Mouse (Mus musculus): ENCODE measurements around the gene Msantd3. TPM values are rescaled to one million over a fixed set of nuclear protein-coding genes. Genes with fewer than 3 reads are reported as not detected.
A peak's percentile ranks its signal among the peaks of the same experiment; 100 is the strongest.

Gene Msantd3
- total and polyA plus RNA-seq, 3 experiments, result 9.5 to 21.8 (median 18.9) TPM

DNA sequence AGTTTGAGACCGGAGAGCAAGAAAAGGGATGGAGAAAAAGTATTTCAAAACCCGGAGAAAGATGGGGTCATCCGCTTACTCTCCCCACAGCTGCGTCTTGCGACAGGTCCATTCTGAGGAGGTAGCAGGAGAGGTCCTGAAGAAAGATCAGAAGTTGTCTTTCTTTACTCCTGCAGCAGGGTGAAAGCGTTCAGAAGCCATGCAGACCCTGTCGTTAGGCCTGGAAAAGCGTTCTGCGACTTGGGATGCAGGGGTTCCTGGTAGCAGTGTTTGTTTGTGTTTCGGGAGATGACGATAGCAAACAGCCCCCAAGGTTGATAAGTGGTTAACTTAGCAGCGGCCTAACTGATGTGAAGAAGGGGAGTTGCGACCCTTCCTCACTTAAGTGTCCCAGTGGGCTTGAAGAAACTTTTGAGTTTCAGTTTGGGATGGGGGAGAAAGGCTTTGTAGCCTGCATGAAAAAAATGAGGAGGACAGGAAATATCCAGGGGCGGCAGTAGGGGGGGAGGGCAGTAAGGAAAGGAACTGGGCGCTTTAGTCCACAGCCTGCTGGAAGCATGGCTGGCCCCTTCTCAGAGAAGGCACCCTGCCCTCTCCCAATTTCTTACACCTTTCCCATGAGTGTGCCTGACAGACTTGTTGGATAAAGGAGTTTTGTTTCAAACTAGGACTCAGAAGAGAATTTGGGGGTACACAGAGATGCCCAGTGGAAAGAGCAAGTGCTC, 2.0 kb downstream of the Msantd3 start:
- peak overlapping the region; percentile 58 for H3K9ac ChIP-seq (ENCODE audit: low read depth, low read length)
- H3K4me1 ChIP-seq (ENCODE audit: control insufficient read depth, insufficient read depth, low read length), result peaks cover 7% of the 10 kb centered on the region
- no peaks in the 10 kb centered on the region for H3K36me3 ChIP-seq (ENCODE audit: control insufficient read depth, insufficient read depth, low read length)
- no peaks in the 10 kb centered on the region for H3K27me3 ChIP-seq (ENCODE audit: control insufficient read depth, insufficient read depth, low read length)
- peak overlapping the region; percentile 63 for H3K4me3 ChIP-seq
- no peaks in the 10 kb centered on the region for H3K79me2 ChIP-seq (replicated peaks; ENCODE audit: control insufficient read depth, insufficient read depth, low read length)
- WGBS, result 16% methylated on average over 15 of the region's 15 CpGs
- no peak for TF ChIP-seq CTCF (IDR thresholded peaks at IDR 0.05)
- TF ChIP-seq EP300 (IDR thresholded peaks at IDR 0.05; ENCODE audit: insufficient read depth, low read depth, low read length), result no peak
- TF ChIP-seq POLR2A (IDR thresholded peaks at IDR 0.05; ENCODE audit: insufficient read depth, low read depth, low read length), result no peak
- intact Hi-C loops (cut with DNase I), result loop anchor here (2.0 kb wide), 1 partner anchor 123 kb away; no protein-coding TSS in a partner anchor
- DNase-seq, result no peak
- H3K27ac ChIP-seq, result peak overlapping the region; percentile 87; the same call in 1 of the 2 replicates

- H3K4me3 ChIP-seq, result no peak overlapping the region
- intact Hi-C loops (cut with DNase I), result no loop called here
- TF ChIP-seq POLR2A (IDR thresholded peaks at IDR 0.05; ENCODE audit: insufficient read depth, low read depth, low read length), result no peak
- TF ChIP-seq CTCF (IDR thresholded peaks at IDR 0.05), result no peak
- TF ChIP-seq EP300 (IDR thresholded peaks at IDR 0.05; ENCODE audit: insufficient read depth, low read depth, low read length), result no peak
- no peak overlapping the region for H3K9ac ChIP-seq (ENCODE audit: low read depth, low read length)
- 0 out of 2 replicates have a peak, but pooled peaks cover 2% of the 10 kb centered on the region for H3K79me2 ChIP-seq (replicated peaks; ENCODE audit: control insufficient read depth, insufficient read depth, low read length)
- H3K27me3 ChIP-seq (ENCODE audit: control insufficient read depth, insufficient read depth, low read length), result no peaks in the 10 kb centered on the region
- WGBS, result 28% methylated on average over 5 of the region's 5 CpGs
- H3K27ac ChIP-seq, result no peak overlapping the region
- DNase-seq, result peak; percentile 26 to 32
- H3K36me3 ChIP-seq (ENCODE audit: control insufficient read depth, insufficient read depth, low read length), result no peaks in the 10 kb centered on the region
- peaks cover 7% of the 10 kb centered on the region for H3K4me1 ChIP-seq (ENCODE audit: control insufficient read depth, insufficient read depth, low read length)
Observed at GRCm38 (mm10) chr4:48542351-48542750, 2.6 kb downstream of the Msantd3 start.

GRCm38 (mm10) chr4:48543071-48543865, 3.5 kb downstream of the Msantd3 start:
- intact Hi-C loops (cut with DNase I), result no loop called here
- Histone ChIP-seq H3K27me3 (ENCODE audit: control insufficient read depth, insufficient read depth, low read length) (no peaks in the 10 kb centered on the region), H3K79me2 (replicated peaks; ENCODE audit: control insufficient read depth, insufficient read depth, low read length) (peaks cover 3% of the 10 kb centered on the region; the same call in 1 of the 2 replicates), H3K36me3 (ENCODE audit: control insufficient read depth, insufficient read depth, low read length) (no peaks in the 10 kb centered on the region; the same call in 1 of the 2 replicates), H3K4me1 (ENCODE audit: control insufficient read depth, insufficient read depth, low read length) (peaks cover 10% of the 10 kb centered on the region), H3K27ac (no peak overlapping the region), H3K9ac (ENCODE audit: low read depth, low read length) (no peak overlapping the region), H3K4me3 (no peak overlapping the region)
- no peak for DNase-seq
- TF ChIP-seq POLR2A (IDR thresholded peaks at IDR 0.05; ENCODE audit: insufficient read depth, low read depth, low read length) (no peak), CTCF (IDR thresholded peaks at IDR 0.05) (no peak), EP300 (IDR thresholded peaks at IDR 0.05; ENCODE audit: insufficient read depth, low read depth, low read length) (no peak)
- 64% methylated on average over 6 of the region's 6 CpGs for WGBS

GRCm38 (mm10) chr4:48544141-48544540, 4.4 kb downstream of the Msantd3 start:
- H3K9ac ChIP-seq (ENCODE audit: low read depth, low read length), result no peak overlapping the region
- H3K27me3 ChIP-seq (ENCODE audit: control insufficient read depth, insufficient read depth, low read length), result no peaks in the 10 kb centered on the region
- no peak overlapping the region for H3K27ac ChIP-seq
- TF ChIP-seq CTCF (IDR thresholded peaks at IDR 0.05) (no peak), EP300 (IDR thresholded peaks at IDR 0.05; ENCODE audit: insufficient read depth, low read depth, low read length) (no peak), POLR2A (IDR thresholded peaks at IDR 0.05; ENCODE audit: insufficient read depth, low read depth, low read length) (no peak)
- peaks cover 10% of the 10 kb centered on the region for H3K4me1 ChIP-seq (ENCODE audit: control insufficient read depth, insufficient read depth, low read length)
- H3K4me3 ChIP-seq, result no peak overlapping the region
- no peaks in the 10 kb centered on the region; the same call in 1 of the 2 replicates for H3K36me3 ChIP-seq (ENCODE audit: control insufficient read depth, insufficient read depth, low read length)
- no peak for DNase-seq
- H3K79me2 ChIP-seq (replicated peaks; ENCODE audit: control insufficient read depth, insufficient read depth, low read length), result peaks cover 4% of the 10 kb centered on the region; the same call in 1 of the 2 replicates
- intact Hi-C loops (cut with DNase I), result no loop called here
- 89% methylated on average over 8 of the region's 8 CpGs for WGBS

DNA sequence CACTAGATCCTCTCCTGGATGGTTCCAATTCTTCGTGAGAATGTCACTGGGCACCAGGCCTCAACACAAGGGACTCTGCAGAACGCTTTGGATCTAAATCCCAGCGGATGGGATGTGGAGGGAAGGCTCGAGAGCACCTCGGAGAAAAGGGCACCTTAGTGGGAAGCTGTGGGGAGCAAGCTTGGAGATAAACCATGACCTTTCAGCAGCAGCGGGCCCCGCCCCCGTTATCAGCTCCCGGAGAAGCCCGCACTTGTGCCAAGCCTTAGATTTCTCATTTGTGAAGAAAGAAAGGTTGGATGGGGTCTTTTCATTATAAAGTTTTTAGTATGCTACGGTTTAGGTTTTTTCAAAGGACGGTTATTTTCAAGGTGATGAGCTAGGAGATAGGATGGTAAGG, 6.2 kb downstream of the Msantd3 start:
- no peak for DNase-seq
- H3K79me2 ChIP-seq (replicated peaks; ENCODE audit: control insufficient read depth, insufficient read depth, low read length), result peaks cover 5% of the 10 kb centered on the region; the same call in 1 of the 2 replicates
- no peak for TF ChIP-seq EP300 (IDR thresholded peaks at IDR 0.05; ENCODE audit: insufficient read depth, low read depth, low read length)
- TF ChIP-seq CTCF (IDR thresholded peaks at IDR 0.05), result no peak
- peaks cover 10% of the 10 kb centered on the region for H3K4me1 ChIP-seq (ENCODE audit: control insufficient read depth, insufficient read depth, low read length)
- no peak overlapping the region for H3K27ac ChIP-seq
- H3K27me3 ChIP-seq (ENCODE audit: control insufficient read depth, insufficient read depth, low read length), result no peaks in the 10 kb centered on the region
- no peak overlapping the region for H3K4me3 ChIP-seq
- H3K9ac ChIP-seq (ENCODE audit: low read depth, low read length), result no peak overlapping the region
- intact Hi-C loops (cut with DNase I), result loop anchor here (2.0 kb wide), 1 partner anchor 39 kb away; the partner anchor contains the start of gene Tmeff1
- H3K36me3 ChIP-seq (ENCODE audit: control insufficient read depth, insufficient read depth, low read length), result no peaks in the 10 kb centered on the region; the same call in 1 of the 2 replicates
- 42% methylated on average over 12 of the region's 12 CpGs for WGBS

All from heart, adult 2 months (tissue).